Mouse (Mus musculus): ENCODE results near the gene Gpatch4.

The Gpatch4 gene

DNA sequence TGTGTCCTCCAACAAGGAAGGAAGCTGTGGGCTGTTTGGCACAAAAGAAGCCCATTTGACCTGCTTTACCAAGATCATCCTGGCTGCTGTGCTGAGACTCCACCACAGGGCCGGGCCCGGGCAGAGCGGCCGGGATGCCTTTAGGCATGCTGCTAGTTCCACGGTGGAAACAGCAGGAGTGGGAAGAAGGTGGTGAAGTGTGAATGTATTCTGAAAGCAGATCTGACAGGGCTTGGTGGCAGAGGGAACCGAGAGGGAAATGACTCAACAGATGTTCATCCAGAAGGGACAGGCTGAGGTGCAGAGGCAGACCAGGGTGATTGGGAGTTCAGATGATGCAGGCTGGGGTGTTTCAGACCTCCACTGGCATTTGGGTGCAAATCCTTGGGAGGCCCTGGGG, 54.8 kb downstream of the Gpatch4 start:
- DNase-seq (ENCODE audit: low read depth) = no peak

DNA sequence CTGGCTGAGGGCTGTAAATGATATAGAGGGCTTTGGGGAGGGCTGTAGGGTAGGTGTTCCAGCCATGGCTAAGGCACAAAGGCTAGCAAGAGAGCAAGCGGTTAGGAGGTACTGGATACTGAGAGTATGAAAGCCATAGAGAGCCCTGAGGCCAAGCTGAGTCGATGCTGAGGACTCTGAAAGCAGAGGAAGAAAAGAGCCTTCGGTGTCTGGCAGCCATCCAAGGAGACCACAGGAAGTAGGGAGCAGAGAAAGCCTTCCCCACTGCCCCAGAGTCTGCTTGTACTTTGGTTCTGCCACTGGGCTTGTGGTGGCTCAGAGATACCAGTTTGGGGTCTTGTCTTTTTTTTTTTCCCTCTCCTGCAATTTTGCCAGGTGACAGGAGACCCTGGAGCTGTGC, 57.3 kb downstream of the Gpatch4 start:
- DNase-seq (ENCODE audit: low read depth) = no peak

DNA sequence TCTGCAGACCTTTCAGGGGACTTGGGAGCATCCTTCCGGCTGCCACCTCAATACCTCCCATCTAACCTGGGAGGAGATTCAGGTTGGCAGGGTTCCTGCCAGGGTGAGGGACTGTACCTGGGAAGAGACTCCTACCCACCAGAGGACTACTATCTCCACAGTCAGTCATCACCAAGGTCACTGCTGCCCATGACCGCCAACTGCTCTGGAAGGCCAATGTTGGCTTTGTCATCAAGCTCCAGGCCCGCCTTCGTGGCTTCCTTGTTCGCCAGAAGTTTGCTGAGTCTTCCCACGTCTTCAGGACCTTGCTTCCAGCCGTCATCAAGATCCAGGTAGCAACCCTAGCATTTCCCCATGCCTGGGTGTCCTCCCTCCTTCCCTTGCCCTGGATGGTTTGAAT, 58.8 kb downstream of the Gpatch4 start:
- DNase-seq (ENCODE audit: low read depth) = no peak

DNA sequence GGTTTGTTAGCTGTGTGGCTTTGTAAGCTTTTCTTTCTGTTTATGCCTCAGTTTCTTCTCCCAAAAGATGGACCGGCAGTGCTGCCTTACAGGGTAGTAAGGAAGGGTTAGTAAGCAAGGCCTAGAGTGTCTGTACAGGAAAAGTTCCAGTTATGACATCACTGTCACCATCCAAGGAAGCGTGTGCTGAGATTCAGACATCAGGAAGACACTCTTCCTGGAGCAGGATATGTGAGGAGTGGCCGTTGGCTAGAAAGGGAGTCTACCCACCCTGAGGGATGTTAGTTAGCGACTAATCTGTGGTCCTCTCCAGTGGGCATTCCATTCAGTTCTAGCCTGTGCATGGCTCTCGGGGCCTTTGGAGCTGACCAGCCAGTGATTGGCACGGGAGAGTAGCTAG, 59.3 kb downstream of the Gpatch4 start:
- DNase-seq (ENCODE audit: low read depth) = no peak

DNA sequence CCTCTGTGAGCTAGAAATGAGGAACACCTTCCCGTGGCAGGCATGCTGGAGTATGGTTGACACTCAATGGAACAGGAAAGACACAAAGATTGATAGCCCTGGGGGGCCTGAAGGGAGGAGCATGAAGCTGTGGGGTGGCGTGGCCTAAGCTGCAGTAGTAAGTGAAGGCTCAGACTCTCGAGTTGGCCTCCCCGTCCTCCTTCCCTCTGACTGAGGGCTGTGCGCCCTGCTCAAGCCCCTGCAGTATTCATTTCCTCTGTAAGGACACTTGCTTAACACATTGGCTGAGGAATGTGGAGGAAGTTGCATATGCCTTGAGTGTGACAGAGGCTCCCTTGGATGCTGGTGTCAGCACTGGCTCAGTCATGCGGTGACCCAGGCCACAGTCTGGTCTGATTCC, 59.7 kb downstream of the Gpatch4 start:
- DNase-seq (ENCODE audit: low read depth) = no peak

Measured in c-Kit-positive CD71-negative TER-119-negative erythroid progenitor cells, embryonic 14.5 days (primary cell).